Mouse (Mus musculus): Measurements from ENCODE around the gene Ppm1k.
"Not testable (repeated sequence)": the region's sequence is repeated elsewhere in the genome, so short reads cannot be mapped to it uniquely, and the experiment has no call there.

The Ppm1k gene

DNA sequence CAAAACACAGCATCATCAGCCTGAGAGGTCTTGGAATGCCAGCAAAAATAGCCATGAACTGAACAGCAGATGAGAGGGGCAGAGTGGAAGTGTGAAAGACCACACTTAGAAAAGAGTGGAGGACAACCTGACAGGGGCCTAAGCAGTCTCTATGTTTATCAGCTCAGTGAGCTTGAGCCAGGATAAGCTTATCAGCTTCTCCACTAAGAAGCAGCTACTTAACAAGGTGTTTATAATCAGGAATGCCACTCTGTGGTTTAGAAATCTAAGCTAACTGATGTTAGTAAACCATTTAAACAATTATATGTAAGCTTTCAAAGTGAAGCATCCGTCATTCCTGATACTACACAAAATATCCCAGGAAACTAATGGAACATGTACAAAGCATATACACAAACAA lies 3.2 kb downstream of the Ppm1k start:
- DNase-seq (ENCODE audit: low spot score in 2 of 2): no peak

DNA sequence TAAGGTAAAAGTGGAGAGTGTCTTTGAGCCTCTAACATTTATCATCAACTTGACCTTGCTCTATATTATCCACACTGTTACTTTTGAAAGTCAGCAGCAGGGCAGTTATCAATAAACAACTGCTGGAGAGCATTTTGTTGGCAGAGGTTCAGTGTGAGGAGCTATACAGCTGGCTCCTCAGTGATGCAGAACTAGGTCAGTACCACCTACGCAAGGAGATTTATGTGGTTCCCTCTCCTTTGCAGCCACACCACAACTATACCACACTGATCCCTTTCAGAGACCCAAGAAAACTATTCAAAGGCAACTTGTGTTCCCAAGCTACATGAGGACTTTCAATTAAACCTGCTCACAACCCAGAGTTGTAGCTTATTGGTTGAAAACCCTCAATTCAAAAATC lies 3.8 kb downstream of the Ppm1k start:
- DNase-seq (ENCODE audit: low spot score in 2 of 2): no peak

DNA sequence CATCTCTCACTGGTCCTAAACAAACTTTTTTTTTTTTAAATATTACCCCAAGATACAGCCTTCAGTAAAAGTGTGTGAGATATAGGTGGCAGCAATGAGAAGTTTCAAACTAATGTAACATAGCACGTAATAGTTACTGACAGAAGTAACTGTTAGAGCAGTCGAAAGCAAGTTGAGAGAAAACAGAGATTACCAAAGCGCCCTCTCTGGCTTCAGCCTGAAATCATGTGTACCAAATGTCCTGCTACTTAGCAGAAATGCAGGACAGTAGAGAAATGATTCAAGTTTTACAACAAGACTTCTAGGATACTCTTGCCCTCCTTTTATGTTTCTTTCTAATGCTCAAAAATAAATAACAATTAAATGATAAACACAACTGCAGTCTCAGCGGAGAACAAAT lies 4.3 kb downstream of the Ppm1k start:
- DNase-seq (ENCODE audit: low spot score in 2 of 2): no peak

DNA sequence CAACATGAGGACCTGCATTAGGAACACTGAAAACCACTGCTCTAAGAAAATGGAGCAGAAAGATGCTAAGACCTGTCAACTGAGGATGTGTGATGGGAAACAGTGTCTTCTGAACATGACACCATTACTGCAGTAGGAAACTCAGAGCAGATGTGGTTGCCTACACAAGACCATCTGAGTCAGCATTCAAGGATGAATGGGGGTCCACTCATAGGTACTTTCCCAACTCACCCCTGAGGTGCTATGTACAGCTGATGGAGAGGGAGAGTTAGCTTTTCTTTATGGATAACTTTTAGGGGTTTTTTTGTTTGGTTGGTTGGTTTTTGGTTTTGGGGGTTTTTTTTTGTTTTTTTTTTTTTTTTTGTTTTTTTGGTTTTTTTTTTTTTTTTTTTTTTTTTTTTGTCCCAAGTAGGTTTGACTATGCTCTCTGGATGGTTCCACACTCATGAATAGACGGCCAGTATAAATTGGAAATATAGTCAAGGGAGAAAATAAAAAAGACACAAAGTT lies 5.9 kb downstream of the Ppm1k start:
- DNase-seq (ENCODE audit: low spot score in 2 of 2): no peak

DNA sequence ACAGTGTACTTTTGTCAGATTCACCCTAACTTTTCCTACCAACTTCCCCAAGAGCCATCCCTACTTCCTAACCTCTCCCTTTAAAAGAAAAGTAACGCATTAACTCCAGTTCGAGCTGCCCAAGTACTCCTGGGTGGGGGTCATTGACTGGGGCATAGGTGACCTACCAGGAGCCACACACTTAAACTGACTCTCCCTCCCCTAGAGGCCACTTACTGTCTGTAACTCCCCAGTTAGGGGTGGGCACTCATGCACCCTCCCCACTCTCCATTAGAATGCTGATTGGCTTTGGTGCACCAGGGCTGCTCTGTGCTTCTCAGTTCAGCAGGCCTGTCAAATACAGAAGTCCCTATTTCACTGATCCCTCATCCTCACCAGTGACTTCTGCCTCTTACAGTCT lies 8.3 kb downstream of the Ppm1k start:
- no peak for DNase-seq (ENCODE audit: low spot score in 2 of 2)

DNA sequence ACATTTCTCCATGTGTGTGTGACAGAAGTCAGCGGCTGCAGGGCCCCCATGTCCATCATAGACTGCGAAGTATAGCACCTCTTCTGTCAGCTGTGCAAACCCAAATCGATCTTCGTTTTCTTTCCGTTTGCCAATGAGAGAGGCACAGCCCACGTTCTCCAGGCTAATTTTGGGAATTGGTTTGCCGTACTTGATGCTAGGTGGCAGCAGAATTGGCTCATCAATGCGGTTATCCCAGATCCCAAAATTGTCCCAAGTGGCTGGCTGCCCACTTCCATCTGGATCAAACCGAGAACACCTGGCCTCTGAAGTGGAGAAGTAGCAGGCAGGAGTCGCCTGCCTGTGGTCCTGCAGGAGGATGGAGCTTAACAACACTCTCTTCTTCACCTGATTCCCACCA lies 10.5 kb downstream of the Ppm1k start:
- peak in 1 of 2 experiments; percentile 70 for DNase-seq (ENCODE audit: low spot score in 2 of 2)

DNA sequence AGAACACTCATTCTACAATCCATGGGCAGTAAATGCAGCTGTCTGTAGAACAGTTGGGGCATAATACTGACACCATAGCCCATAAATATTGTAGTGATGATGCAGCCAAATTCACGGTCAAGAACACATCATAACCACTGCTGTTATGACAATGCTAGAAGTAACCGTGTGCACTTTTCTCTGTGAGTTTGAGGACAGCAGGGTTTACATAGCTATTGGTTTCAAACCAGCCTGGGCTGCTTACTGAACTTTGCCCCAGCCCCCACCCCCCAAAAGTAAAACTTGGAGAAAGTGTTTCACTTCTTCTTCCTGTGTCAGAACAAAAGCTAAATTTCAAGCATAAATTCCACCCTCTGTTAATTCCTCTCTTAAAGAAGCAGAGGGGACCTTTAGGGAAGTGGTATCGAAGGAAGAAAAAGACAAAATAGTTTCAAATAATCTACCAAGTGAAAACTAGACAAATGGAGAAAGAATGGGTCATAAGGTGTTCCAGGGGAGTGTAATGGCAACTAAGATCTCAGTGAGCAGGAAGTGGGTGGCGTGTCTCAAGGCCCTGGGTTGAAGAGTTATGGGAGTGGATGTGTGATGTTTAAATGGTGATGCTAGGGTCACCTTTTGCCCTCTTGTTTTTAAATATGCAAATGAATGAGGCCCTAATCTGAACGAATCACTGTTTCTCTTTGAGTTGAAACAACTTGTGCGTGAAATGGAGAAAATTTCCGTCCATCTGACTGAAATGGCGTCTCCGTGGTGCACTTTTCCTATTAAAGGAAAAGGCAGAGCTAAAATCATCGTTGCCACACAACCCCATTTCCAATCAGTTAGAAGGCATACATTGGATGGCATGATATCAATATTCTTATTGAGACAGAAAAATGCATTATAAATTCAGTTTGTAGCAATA lies 14.3 kb downstream of the Ppm1k start:
- no peak for DNase-seq (ENCODE audit: low spot score in 2 of 2)

DNA sequence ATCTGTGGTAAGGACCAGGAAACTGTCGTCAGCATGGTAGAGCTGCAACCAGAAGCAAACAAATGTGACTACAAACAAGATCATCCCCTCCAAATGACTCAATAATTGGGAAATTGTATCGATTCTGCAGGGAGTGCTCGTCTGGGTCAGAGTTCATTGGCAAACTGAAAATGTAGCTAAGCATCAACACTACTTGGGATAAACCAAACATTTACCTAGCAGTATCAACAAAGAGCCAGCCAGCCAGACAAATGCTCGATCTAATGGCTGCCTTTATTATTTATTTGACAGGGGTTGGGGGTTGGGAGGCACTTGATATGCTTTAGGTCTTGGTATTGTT lies 21.3 kb downstream of the Ppm1k start:
- no peak for DNase-seq (ENCODE audit: low spot score in 2 of 2)

DNA sequence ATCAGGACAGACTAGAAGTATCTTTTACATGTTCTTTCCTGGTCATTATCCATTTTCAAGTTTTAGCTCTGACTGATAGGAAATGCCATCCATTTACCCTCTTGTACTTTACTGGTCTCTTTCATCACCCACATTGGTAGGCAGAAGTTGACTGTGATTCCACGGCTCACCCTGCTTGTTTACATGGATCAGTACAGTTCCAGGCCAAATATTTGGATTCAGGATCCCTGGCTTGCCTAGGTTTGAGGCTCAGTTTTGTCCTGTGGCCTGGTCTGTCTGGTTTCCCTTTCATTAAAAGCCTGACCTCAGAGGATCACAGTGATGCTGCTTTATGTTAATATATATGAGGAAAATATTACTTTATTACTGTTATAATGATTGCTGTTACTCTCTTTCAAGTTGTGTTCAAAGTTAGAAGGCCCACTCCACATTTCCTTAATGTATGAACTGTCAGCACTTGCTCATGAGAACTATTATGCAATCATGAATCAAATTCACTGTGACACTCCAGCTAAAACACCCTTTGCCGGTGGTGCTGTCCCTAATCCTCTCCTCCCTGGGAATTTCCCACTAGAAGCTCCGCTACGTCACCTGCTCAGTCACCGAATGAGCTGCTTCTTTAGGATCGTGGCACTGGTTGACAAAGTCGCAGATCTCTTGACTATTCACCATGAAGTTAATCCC lies 21.8 kb downstream of the Ppm1k start:
- DNase-seq (ENCODE audit: low spot score in 2 of 2): no peak

DNA sequence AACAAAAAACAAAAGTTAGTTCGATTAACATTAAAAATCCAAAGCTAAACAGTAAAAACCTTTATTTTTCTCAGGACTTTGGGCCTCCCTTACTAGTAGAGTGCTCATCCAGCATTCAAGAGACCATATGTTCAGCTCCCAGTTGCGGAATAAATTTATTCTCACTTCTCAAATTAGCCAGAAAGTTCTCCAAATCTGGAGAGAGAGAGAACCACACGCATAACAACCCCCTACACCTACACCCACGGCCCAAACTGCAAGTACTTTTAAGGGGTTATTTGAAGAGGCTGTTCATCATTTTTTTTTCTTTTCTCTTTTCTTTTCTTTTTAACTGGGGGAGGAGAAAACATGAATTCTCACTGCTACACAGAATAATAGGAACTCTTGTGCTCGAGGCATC lies 23.4 kb downstream of the Ppm1k start:
- peak in 1 of 2 experiments; percentile 83 for DNase-seq (ENCODE audit: low spot score in 2 of 2)

DNA sequence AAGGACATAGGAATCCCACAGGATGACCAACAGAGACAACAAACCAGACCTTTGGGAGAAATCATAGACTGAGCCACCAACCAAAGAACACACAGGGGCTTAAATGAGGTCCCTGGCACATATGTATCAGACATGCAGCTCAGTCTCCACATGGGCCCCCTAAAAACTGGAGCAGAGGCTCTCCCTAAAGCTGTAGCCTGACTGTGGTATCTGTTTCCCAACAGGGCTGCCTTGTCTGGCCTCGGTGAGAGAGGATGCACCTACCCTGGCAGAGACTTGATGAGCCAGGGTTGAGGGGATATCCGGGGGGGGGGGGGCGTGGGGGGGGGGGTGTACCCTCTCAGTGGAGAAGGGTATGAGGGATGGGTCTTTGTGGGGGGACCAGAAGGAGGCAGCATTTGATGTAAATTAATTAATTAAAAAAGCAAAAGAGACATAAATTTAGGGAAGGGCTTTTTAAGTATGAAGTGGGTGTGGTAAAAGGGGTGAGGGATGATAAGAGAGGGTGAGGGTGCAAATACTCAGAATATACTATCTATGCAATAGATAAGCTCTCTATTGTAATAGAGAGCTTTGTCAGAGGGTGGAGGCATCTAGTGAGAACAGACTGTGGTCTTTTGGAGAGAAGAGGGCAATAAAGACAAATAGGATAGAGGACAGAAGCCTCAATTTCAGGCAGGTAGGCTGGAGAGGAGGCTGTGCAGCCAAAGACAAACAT lies 31.4 kb downstream of the Ppm1k start:
- DNase-seq (ENCODE audit: low spot score in 2 of 2): no peak

DNA sequence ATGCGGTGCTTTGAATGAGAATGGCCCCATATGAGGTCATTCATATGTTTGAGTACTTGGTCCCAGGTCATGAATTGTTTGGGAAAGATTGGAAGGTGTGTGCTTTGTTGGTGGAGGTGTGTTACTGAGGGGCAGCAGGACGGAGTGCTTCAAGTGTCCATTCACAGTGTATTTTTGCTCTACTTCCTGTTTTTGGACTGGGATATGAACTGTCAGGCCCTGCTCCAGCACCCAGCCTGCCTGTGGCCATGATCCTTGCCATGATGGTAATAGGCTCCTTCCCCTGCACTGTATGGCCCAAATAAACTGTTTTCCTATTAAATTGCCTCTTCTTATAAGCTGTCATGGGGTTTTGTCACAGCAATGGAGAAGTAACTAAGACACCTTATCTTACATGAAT lies 36.1 kb downstream of the Ppm1k start:
- no peak for DNase-seq (ENCODE audit: low spot score in 2 of 2)

DNA sequence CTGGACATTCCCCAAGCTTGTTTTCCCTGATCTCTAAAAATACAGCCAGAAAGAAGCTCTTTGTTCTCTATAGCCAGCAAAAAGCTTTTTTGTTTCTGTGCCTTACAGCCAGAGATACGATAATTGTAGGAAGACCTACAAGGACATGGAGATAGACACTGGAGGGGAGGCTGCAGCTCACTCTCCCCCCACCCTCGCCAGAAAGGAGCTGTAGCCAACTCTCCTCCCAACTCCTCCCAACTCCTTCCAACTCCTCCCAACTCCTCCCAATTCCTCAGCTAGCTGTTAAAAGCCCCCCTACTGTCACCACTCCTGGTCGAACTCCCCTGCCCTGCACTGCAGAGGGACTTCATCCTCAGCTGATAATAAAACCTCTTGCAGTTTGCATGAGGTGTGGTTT lies 67.1 kb downstream of the Ppm1k start:
- DNase-seq (ENCODE audit: low spot score in 2 of 2): not testable (repeated sequence)
